Mouse (Mus musculus): ENCODE data around the gene Klhdc7b. TPM values are rescaled to one million over a fixed set of nuclear protein-coding genes. Genes with fewer than 3 reads are reported as not detected.
A peak's percentile ranks its signal among the peaks of the same experiment; 100 is the strongest.

The Klhdc7b gene
- not detected in 2 replicates for polyA plus RNA-seq (2015; fragmentation: Nextera tagmentation; extraction: Ambion mirVana)

- no peak within 1 kb of the TSS for H3K9ac ChIP-seq (replicated peaks)
- WGBS: 86% methylated on average over 7 of the region's 7 CpGs
- H3K4me3 ChIP-seq: no peak within 1 kb of the TSS
- H3K27ac ChIP-seq (replicated peaks): no peak within 1 kb of the TSS
- H3K36me3 ChIP-seq: no peaks in the 10 kb centered on the region
- H3K4me1 ChIP-seq: peaks cover under 1% of the 10 kb centered on the region; the same call in 1 of the 2 replicates
- peaks cover 6% of the 10 kb centered on the region; the same call in 1 of the 2 replicates for H3K27me3 ChIP-seq
- ATAC-seq (replicated peaks): no peak
- H3K4me2 ChIP-seq (replicated peaks): no peak within 1 kb of the TSS
- H3K9me3 ChIP-seq: no peaks in the 10 kb centered on the region
Measured at GRCm38 (mm10) chr15:89384617-89385016, at the start of gene Klhdc7b. TSS of gene Klhdc7b (plus strand) at chr15:89384917.

DNA sequence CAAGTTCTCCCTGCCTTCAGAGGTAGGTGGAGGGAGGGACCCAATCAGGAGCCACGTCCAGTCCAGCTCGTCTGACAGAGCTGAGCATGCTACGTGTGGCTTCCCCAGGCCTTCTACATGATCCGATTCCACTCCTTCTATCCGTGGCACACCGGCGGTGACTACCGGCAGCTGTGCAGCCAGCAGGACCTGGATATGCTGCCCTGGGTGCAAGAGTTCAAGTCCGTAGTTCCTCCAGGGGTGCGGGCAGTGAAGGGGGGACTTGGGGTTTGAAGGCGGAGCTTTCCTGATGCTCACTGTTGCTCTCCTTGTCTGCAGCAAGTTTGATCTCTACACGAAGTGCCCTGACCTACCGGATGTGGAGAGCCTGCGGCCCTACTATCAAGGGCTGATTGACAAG lies 48.3 kb upstream of the Klhdc7b start:
- Histone ChIP-seq H3K9ac (replicated peaks) (no peak overlapping the region), H3K4me3 (no peak overlapping the region), H3K4me2 (replicated peaks) (no peak overlapping the region), H3K4me1 (no peaks in the 10 kb centered on the region), H3K27me3 (no peaks in the 10 kb centered on the region), H3K36me3 (no peaks in the 10 kb centered on the region), H3K27ac (replicated peaks) (no peak overlapping the region), H3K9me3 (no peaks in the 10 kb centered on the region)
- no peak for ATAC-seq (replicated peaks)
- WGBS: 88% methylated on average over 14 of the region's 14 CpGs

GRCm38 (mm10) chr15:89339696-89340095 lies 45.0 kb upstream of the Klhdc7b start:
- Histone ChIP-seq H3K27me3 (no peaks in the 10 kb centered on the region), H3K36me3 (no peaks in the 10 kb centered on the region), H3K4me2 (replicated peaks) (no peak overlapping the region), H3K4me3 (no peak overlapping the region), H3K9me3 (no peaks in the 10 kb centered on the region), H3K27ac (replicated peaks) (no peak overlapping the region), H3K4me1 (no peaks in the 10 kb centered on the region), H3K9ac (replicated peaks) (no peak overlapping the region)
- WGBS: 94% methylated on average over 2 of the region's 2 CpGs
- ATAC-seq (replicated peaks): no peak

DNA sequence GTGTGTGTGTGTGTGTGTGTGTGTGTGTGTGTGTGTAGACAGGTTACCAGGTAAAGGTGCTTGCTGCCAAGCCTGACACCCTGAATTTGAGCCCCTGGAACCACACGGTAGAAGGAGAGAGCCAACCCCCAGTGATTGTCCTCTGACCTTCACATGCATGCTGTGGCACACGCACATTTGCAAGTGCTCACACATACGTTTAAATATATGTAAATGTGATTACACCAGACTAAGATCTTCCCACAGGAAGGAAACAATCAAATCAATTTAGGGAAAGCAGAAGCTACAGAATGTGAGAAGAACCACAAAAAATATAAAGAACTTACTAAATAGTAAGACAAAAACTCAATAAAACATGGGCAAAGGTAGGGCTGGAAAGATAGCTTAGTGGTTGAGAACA lies 44.6 kb upstream of the Klhdc7b start:
- H3K4me1 ChIP-seq: no peaks in the 10 kb centered on the region
- no peak overlapping the region for H3K4me3 ChIP-seq
- no peak overlapping the region for H3K27ac ChIP-seq (replicated peaks)
- no peaks in the 10 kb centered on the region for H3K36me3 ChIP-seq
- no peak overlapping the region for H3K4me2 ChIP-seq (replicated peaks)
- 88% methylated on average over 3 of the region's 3 CpGs for WGBS
- no peak overlapping the region for H3K9ac ChIP-seq (replicated peaks)
- H3K9me3 ChIP-seq: no peaks in the 10 kb centered on the region
- H3K27me3 ChIP-seq: no peaks in the 10 kb centered on the region
- ATAC-seq (replicated peaks): no peak

GRCm38 (mm10) chr15:89341678-89342077 lies 43.0 kb upstream of the Klhdc7b start:
- Histone ChIP-seq H3K4me2 (replicated peaks) (no peak overlapping the region), H3K36me3 (no peaks in the 10 kb centered on the region), H3K27ac (replicated peaks) (no peak overlapping the region), H3K4me3 (no peak overlapping the region), H3K4me1 (no peaks in the 10 kb centered on the region), H3K9ac (replicated peaks) (no peak overlapping the region), H3K9me3 (no peaks in the 10 kb centered on the region), H3K27me3 (no peaks in the 10 kb centered on the region)
- ATAC-seq (replicated peaks): no peak
- WGBS: 33% methylated on average over 1 of the region's 1 CpGs

DNA sequence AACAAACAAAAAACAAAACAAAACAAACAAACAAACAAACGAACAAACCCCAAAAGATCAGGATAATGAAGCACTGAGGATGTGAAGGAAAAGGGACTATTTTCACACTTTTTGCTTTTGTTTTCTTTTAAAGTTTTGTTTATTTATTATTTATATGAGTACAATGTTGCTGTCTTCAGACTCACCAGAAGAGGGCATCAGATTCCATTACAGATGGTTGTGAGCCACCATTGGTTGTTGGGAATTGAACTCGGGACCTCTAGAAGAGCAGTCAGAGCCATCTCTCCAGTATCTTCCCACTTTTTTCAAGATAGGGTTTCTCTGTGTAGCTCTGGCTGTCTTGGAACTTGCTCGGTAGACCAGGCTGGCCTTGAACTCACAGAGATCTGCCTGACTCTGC lies 41.4 kb upstream of the Klhdc7b start:
- no peaks in the 10 kb centered on the region for H3K36me3 ChIP-seq

GRCm38 (mm10) chr15:89350447-89350846 lies 34.3 kb upstream of the Klhdc7b start:
- no peaks in the 10 kb centered on the region for H3K27me3 ChIP-seq
- peaks cover 28% of the 10 kb centered on the region for H3K36me3 ChIP-seq
- no peak overlapping the region for H3K4me3 ChIP-seq
- no peaks in the 10 kb centered on the region for H3K9me3 ChIP-seq
- ATAC-seq (replicated peaks): no peak
- WGBS: 87% methylated on average over 5 of the region's 5 CpGs
- no peak overlapping the region for H3K9ac ChIP-seq (replicated peaks)
- H3K27ac ChIP-seq (replicated peaks): no peak overlapping the region
- peaks cover 15% of the 10 kb centered on the region for H3K4me1 ChIP-seq
- no peak overlapping the region for H3K4me2 ChIP-seq (replicated peaks)

More for the DNA sequence above, 41.4 kb upstream of the Klhdc7b start:
- 86% methylated on average over 3 of the region's 3 CpGs for WGBS
- Histone ChIP-seq H3K4me3 (no peak overlapping the region), H3K9me3 (no peaks in the 10 kb centered on the region), H3K4me1 (no peaks in the 10 kb centered on the region), H3K4me2 (replicated peaks) (no peak overlapping the region), H3K27ac (replicated peaks) (no peak overlapping the region), H3K27me3 (no peaks in the 10 kb centered on the region), H3K9ac (replicated peaks) (no peak overlapping the region)
- ATAC-seq (replicated peaks): no peak

- Histone ChIP-seq H3K9me3 (no peaks in the 10 kb centered on the region), H3K4me1 (peaks cover 16% of the 10 kb centered on the region), H3K4me3 (no peak overlapping the region), H3K27ac (replicated peaks) (no peak overlapping the region), H3K9ac (replicated peaks) (no peak overlapping the region), H3K4me2 (replicated peaks) (no peak overlapping the region), H3K27me3 (no peaks in the 10 kb centered on the region), H3K36me3 (peaks cover 28% of the 10 kb centered on the region)
- 93% methylated on average over 15 of the region's 15 CpGs for WGBS
- ATAC-seq (replicated peaks): no peak
Measured at GRCm38 (mm10) chr15:89351302-89351701, 33.4 kb upstream of the Klhdc7b start.

DNA sequence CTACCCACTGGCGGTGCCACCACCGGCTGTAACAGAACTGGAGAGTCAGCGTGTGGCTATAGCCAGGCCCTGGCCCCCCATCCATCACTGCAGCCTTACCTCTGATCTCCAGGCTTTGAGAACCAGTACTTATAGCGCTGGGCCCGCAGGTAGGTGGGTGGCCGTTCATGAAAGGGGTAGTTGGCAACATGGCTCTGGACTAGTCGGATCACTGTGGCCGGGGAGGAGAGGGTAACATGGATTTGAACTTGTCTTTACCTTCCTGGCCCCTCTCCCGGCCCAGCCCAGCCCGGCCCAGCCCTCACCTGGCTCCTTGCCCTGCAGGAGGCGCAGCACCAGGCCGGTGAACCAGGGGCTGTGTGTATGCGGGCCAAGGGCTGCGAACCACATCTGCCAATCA lies 32.7 kb upstream of the Klhdc7b start:
- no peak overlapping the region for H3K9ac ChIP-seq (replicated peaks)
- no peak for ATAC-seq (replicated peaks)
- no peaks in the 10 kb centered on the region for H3K9me3 ChIP-seq
- H3K27me3 ChIP-seq: no peaks in the 10 kb centered on the region
- no peak overlapping the region for H3K4me3 ChIP-seq
- no peak overlapping the region for H3K27ac ChIP-seq (replicated peaks)
- H3K4me1 ChIP-seq: peaks cover 23% of the 10 kb centered on the region
- WGBS: 95% methylated on average over 14 of the region's 14 CpGs
- H3K4me2 ChIP-seq (replicated peaks): no peak overlapping the region
- peaks cover 28% of the 10 kb centered on the region for H3K36me3 ChIP-seq

GRCm38 (mm10) chr15:89352795-89353194 lies 31.9 kb upstream of the Klhdc7b start:
- Histone ChIP-seq H3K4me3 (no peak overlapping the region), H3K4me1 (peaks cover 31% of the 10 kb centered on the region), H3K9ac (replicated peaks) (no peak overlapping the region), H3K27me3 (no peaks in the 10 kb centered on the region), H3K4me2 (replicated peaks) (no peak overlapping the region), H3K36me3 (peaks cover 28% of the 10 kb centered on the region), H3K9me3 (no peaks in the 10 kb centered on the region), H3K27ac (replicated peaks) (no peak overlapping the region)
- WGBS: 97% methylated on average over 12 of the region's 12 CpGs
- ATAC-seq (replicated peaks): no peak

- Histone ChIP-seq H3K4me3 (no peak overlapping the region), H3K4me1 (peaks cover 37% of the 10 kb centered on the region), H3K27ac (replicated peaks) (no peak overlapping the region), H3K9ac (replicated peaks) (no peak overlapping the region), H3K4me2 (replicated peaks) (peak overlapping the region; percentile 84; the same call in 1 of the 2 replicates), H3K36me3 (peaks cover 28% of the 10 kb centered on the region), H3K27me3 (no peaks in the 10 kb centered on the region), H3K9me3 (no peaks in the 10 kb centered on the region)
- no peak for ATAC-seq (replicated peaks)
- 95% methylated on average over 16 of the region's 16 CpGs for WGBS
Measured at GRCm38 (mm10) chr15:89353837-89354236, 30.9 kb upstream of the Klhdc7b start.

DNA sequence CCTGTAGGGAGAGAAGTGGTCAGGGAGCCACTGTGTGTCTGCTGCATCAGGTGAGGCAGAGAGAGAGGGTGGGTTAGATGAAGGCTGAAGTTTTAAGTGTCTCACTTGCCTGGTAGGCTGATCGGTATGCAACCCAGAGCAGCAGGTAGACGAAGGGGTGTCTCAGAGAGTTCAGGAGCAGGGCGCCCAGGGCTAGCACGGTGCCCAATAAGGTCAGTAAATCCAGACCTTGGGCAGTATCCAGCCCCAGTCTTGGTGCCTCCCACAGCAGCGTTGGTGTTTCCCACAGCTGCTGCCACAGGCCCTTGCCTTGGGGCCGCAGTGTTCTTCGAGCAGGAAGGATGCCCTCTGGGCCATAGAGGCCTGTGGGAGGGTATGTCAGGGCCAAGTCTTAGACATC lies 30.3 kb upstream of the Klhdc7b start:
- Histone ChIP-seq H3K9me3 (no peaks in the 10 kb centered on the region), H3K27me3 (no peaks in the 10 kb centered on the region), H3K4me1 (peaks cover 37% of the 10 kb centered on the region), H3K36me3 (peaks cover 28% of the 10 kb centered on the region), H3K9ac (replicated peaks) (peak overlapping the region; percentile 73), H3K27ac (replicated peaks) (no peak overlapping the region), H3K4me2 (replicated peaks) (peak overlapping the region; percentile 84), H3K4me3 (peak overlapping the region; percentile 62)
- ATAC-seq (replicated peaks): no peak
- 83% methylated on average over 7 of the region's 7 CpGs for WGBS

All from forebrain, embryonic 15.5 days (tissue).